Mouse (Mus musculus): ENCODE results near the gene Cep170.

- TF ChIP-seq CTCF (IDR thresholded peaks at IDR 0.05; ENCODE audit: insufficient read depth, low read length) (no peak), POLR2A (IDR thresholded peaks at IDR 0.05; ENCODE audit: borderline replicate concordance, extremely low read depth, low read depth, low read length) (no peak)
Observed at GRCm38 (mm10) chr1:176691101-176691500, 122.8 kb downstream of the Cep170 start.
